Mouse (Mus musculus) gastrocnemius, postnatal 36 days (tissue): ENCODE results near the gene Miox. TPM values are rescaled to one million over a fixed set of nuclear protein-coding genes. Genes with fewer than 3 reads are reported as not detected.

Experiments
- microRNA-seq, 2 experiments: library from miRNA; unstranded; fragments of <30 nt; microRNA quantifications; one replicate each; pipeline ENCODE4 v1.2.0; 2021
- total RNA-seq, 2 experiments: library from RNA; stranded (reverse); gene quantifications; 2 replicates each; pipeline ENCODE4 v1.2.3; 2021

Gene Miox
- total RNA-seq, 2 experiments from 2014 or later, result not detected

Small RNA genes lying within 50 kb of the gene (microRNA-seq; reads per million reads assigned to microRNA genes)
- gene Mir6959, result 0.36 to 0.74 reads per million in 2 experiments

Other genes starting within 250 kb of the Miox start
- 10 to 100 TPM; 12.5 to 14.4 TPM for gene Selenoo, start 245.3 kb upstream of the Miox start, total RNA-seq
- gene Tubgcp6, start 211.3 kb upstream of the Miox start, total RNA-seq, result 1 to 10 TPM; 7.0 to 8.0 TPM
- gene Hdac10, start 205.7 kb upstream of the Miox start, total RNA-seq, result 1 to 10 TPM; 4.9 to 6.4 TPM
- 100 to 1,000 TPM; 131 to 136 TPM for gene Mapk12, start 193.7 kb upstream of the Miox start, total RNA-seq
- gene Mapk11, start 184.8 kb upstream of the Miox start, total RNA-seq, result 1 to 10 TPM in 1 of 2 experiments, under 1 TPM in 1; 0.79 to 1.1 TPM
- gene Plxnb2, start 153.6 kb upstream of the Miox start, total RNA-seq, result 1 to 10 TPM; 8.9 to 9.6 TPM
- 1 to 10 TPM; 7.6 to 9.0 TPM for gene Dennd6b, start 137.9 kb upstream of the Miox start, total RNA-seq
- 10 to 100 TPM; 81.0 to 85.9 TPM for gene Ppp6r2, start 122.8 kb upstream of the Miox start, total RNA-seq
- 10 to 100 TPM; 62.0 to 62.1 TPM for gene Sbf1, start 19.1 kb upstream of the Miox start, total RNA-seq
- gene Adm2, start 11.7 kb upstream of the Miox start, total RNA-seq, result not detected
- gene Lmf2, start 21.3 kb downstream of the Miox start, total RNA-seq, result 10 to 100 TPM; 12.0 to 12.6 TPM
- gene Ncaph2, start 21.3 kb downstream of the Miox start, total RNA-seq, result 10 to 100 TPM; 36.7 to 43.0 TPM
- gene Sco2, start 39.4 kb downstream of the Miox start, total RNA-seq, result 10 to 100 TPM; 12.0 to 19.1 TPM
- gene Tymp, start 42.6 kb downstream of the Miox start, total RNA-seq, result under 1 TPM; 0.35 to 0.48 TPM
- gene Odf3b, start 44.9 kb downstream of the Miox start, total RNA-seq, result under 1 TPM; 0.42 to 0.87 TPM
- not detected for gene Klhdc7b, start 50.5 kb downstream of the Miox start, total RNA-seq
- not detected for gene Syce3, start 76.1 kb downstream of the Miox start, total RNA-seq
- gene Cpt1b, start 91.5 kb downstream of the Miox start, total RNA-seq, result 100 to 1,000 TPM; 255 to 278 TPM
- under 1 TPM; 0.20 to 0.47 TPM for gene C730034F03Rik, start 95.2 kb downstream of the Miox start, total RNA-seq
- gene Gm44502, start 95.3 kb downstream of the Miox start, total RNA-seq, result 1 to 10 TPM in 1 of 2 experiments, not detected in 1; 1.5 TPM
- gene Chkb, start 95.5 kb downstream of the Miox start, total RNA-seq, result 10 to 100 TPM; 20.8 to 30.0 TPM
- under 1 TPM; 0.28 to 0.30 TPM for gene Mapk8ip2, start 119.5 kb downstream of the Miox start, total RNA-seq
- gene Arsa, start 143.0 kb downstream of the Miox start, total RNA-seq, result 1 to 10 TPM; 3.0 to 3.8 TPM
- gene Shank3, start 165.2 kb downstream of the Miox start, total RNA-seq, result 10 to 100 TPM; 14.4 to 15.5 TPM
- gene Acr, start 233.9 kb downstream of the Miox start, total RNA-seq, result under 1 TPM; 0.28 to 0.30 TPM